Mouse (Mus musculus) cerebellum, adult 8-10 months (tissue): ENCODE data around the gene Gemin6.
"Not testable (repeated sequence)": the region's sequence is repeated elsewhere in the genome, so short reads cannot be mapped to it uniquely, and the experiment has no call there.

Experiments
- DNase-seq: peaks from one replicate; pipeline ENCODE4 v3.0.0; 2022

Gene Gemin6

DNA sequence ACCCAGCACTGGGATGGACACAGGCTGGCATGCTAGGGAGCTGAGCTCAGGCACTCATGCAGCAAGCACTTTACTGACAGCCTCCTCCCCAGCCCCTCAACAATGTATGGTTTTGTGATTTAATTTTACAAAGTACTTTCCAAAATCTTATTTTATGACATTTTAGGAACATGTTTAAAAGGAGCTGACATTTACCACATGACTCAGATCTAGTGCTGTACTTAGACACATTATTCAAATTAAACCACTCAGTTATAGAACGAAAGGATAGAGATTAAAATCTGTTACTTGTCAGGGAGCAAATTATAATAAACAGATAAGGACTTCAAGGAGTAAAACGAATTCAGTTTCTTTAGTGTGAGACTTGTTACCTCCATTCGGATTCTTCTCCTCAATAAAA lies 11.2 kb downstream of the Gemin6 start:
- no peak for DNase-seq

DNA sequence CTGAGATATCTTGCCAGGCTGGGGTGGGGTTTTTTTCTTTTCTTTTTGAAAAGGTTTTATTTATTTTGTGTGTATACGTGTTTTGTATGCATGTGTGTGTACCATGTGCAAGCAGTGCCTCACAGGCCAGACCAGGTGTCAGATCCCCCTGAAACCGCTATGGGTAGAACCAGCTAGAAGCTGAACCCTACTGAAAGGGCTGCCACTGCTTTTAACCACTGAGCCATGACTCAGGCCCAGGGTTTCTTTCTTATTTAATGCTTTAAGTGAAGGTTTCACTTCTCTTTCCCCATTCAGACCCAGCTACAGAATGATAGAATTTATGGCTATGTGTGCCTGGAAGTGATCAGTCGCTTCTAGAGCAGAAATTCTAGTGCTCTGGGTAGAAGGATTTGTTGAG lies 12.6 kb downstream of the Gemin6 start:
- no peak for DNase-seq

DNA sequence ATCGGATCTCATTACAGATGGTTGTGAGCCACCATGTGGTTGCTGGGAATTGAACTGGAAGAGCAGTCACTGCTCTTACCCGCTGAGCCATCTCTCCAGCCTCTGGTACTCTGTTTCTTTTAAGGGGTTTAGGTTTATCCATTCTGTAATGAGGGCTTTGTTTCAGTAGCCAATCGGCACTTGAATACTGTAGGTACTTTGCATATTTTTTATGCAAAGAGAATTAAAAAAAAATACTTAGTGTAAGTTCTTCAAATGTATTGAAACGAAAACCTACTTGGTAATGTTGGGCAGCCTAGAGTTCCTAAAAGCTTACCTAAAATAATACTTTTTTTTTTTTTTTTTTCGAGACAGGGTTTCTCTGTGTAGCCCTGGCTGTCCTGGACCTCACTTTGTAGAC lies 13.2 kb downstream of the Gemin6 start:
- no peak for DNase-seq

DNA sequence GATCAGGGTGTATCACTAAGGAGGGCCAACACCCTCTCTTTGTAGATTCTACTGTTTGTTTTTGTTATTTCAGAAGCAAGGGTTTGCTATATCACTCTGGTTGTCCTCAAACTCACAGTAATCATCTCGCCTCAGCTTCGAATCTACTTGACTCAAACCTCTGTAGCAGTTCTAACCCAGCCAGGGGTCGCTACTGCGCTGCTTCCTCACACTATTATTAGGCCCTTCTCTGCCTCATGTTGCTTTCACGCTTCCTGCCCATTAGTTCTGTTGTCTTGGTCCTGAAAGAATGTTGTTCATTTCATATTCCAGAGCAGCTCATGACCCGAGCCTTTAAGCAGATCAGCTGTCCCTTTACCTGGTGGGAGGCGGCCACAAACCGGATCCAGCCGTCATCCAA lies 17.4 kb downstream of the Gemin6 start:
- no peak for DNase-seq

DNA sequence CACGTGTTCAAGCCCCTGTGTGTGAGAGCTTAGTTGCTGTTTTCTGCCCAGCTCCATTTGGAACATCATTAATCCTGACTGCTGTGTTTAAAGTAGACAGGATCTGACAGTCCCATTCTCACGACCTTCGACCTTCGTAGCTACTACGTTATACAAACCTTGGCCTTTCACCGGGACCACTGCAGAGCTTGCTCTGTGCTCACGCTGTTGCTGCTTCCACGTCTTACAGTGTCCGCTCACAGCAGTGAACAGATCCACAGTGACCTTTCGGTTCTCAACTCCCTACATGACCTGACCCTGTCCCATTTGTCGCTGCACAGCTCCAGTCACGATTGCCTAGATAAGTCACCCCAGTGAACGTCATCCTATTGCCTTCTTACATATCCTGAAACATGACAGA lies 18.9 kb downstream of the Gemin6 start:
- DNase-seq, result no peak

DNA sequence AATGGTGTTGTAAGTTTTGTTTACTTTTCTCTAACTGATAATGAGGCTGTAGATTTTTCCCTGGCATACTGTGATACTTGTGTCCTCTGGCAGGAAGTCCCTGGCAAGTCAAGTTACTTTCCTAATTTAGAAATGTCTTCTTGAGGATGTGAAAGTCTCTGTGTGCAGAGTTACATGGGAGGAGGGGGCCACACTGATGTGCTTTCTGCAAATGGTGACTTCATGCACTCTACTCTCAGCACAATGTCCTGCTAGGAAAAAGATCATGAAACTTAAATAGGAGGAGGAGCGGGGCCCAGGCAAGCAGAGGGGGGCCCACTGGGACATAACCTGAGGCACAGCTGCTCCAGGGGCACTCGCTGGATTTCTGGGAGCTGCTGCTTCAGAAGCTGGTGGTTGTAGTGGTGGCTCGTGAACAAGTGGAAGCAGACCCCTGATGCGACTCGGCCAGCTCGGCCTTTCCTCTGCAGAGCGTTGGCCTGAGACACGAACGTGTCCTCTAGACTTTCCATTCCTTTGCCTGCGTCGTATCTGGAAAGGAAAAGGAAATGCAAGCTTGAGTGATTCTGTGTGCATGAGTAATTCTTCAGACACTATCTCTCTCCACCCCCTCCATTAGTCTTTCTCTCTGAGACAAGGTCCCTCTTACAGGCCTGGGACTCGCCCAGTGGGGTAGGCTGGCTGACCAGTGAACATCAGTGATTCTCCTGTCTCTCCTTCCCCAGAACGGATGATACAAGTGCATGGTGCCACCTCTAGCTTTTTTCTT lies 28.7 kb downstream of the Gemin6 start:
- DNase-seq, result no peak

DNA sequence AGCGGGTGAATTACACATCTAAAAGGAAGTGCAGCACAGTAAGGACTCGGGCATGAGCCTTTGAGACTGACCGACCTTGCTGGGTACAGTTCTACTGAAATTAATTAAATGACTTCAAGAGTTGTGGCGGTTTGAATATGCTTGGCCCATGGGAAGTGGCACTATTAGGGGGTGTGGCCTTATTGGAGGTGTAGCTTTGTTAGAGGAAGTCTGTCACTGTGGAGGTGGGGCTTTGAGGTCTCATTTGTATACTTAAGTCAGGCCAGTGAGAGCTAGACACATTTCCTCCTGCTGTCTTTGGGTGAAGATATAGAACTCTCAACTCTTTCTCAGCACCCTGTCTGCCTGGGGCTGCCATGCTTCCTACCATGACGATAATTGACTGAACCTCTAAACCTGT lies 30.2 kb downstream of the Gemin6 start:
- no peak for DNase-seq

DNA sequence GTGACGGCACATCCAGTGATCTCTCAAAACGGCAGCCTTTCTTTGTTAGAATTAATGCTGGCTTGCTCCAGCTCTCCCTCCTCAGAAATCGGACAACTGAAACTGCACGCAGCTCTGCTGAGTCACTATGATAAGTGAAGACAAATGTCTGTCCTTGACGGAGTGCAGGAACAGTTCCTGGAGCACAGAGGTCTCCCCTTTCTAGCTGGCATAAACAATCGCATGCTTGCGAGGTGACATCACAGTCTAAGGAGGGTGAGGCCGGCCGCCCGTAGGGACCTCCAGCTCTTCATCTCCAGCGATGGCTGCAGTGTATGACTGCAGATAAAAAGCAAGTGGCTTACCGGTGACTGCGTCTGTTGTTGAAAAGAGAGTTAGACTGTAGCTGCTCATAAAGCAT lies 31.0 kb downstream of the Gemin6 start:
- no peak for DNase-seq

DNA sequence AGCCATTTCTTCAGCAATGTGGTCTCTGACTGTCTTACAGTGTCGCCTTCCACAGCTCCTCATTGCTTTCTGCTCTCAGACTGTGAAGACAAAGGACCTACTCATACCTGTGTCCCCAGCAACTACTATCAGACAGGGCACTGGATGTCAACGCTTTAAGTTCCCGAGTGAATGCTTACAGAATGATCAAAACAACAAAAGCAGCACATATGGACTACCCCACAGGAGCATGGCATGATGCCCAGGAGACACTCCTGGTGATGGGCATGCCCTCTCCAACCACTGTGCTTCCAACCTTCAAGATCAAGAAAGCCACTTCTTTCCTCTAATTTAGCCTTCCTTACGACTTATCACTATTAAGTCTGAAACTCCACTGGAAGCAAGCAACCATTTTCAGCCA lies 42.8 kb downstream of the Gemin6 start:
- DNase-seq, result peak; percentile 54

DNA sequence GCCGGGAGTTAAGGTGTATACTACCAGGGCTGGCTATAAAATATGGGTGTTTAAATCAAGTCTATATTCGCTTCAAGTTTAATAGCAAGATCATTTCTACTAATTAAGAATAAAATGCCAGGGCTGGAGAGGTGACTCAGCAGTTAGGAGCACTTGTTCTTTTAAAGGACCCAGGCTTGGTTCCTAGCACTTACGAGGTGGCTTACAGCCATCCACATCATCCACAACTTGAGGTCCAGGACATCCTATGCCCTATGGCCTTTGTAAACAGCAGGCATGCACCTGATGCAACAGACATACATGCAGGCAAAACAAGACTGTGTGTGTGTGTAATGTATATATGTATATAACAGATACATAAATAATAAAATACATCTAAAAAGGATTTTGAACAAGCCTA lies 43.9 kb downstream of the Gemin6 start:
- no peak for DNase-seq

DNA sequence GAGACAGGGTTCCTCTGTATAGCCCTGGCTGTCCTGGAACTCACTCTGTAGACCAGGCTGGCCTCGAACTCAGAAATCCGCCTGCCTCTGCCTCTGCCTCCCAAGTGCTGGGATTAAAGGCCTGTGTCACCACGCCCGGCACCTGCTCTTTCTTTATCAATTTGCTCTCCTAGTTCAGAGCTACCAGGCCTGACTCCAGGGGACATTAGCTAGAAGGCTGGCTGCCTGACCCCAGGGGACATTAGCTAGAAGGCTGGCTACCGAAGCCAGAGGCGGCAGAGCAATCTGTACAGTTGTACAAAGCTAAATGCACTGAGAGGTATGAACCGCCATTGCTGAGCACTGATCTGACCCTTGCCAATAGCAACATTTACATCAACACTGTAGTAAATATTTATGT lies 46.4 kb downstream of the Gemin6 start:
- not testable (repeated sequence) for DNase-seq
